Mouse (Mus musculus): ENCODE results near the gene Anapc10.
"Not testable (repeated sequence)": the region's sequence is repeated elsewhere in the genome, so short reads cannot be mapped to it uniquely, and the experiment has no call there.

DNA sequence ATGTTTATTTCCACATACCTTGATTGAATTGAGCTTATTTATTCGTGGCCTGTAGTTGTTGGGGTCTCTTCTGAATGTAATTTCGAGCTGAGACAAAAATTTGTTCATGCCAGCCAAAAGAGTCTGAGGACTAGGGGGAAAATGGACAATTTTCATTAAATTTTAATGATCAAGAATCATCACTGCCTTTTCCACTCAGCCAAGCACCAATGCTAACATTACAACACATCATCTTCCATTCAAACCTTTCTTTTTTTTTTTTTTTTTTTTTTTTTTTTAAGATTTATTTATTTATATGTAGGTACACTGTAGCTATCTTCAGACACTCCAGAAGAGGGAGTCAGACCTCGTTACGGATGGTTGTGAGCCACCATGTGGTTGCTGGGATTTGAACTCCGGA, 25.7 kb upstream of the Anapc10 start:
- not testable (repeated sequence) for TF ChIP-seq POLR2A (IDR thresholded peaks at IDR 0.05; ENCODE audit: borderline replicate concordance, extremely low read depth, low read depth, low read length); CTCF (IDR thresholded peaks at IDR 0.05; ENCODE audit: insufficient read depth, low read length)
